Mouse (Mus musculus) kidney, postnatal 10 days (tissue): Measurements from ENCODE around the gene Traf7.

Source experiments
- DNase-seq: peaks from one replicate; pipeline ENCODE4 v3.0.0; 2021; ENCODE audit warnings: mixed read lengths

The Traf7 gene

GRCm38 (mm10) chr17:24527723-24528559 lies at the start of gene Traf7:
Gene Traf7, minus strand, starts transcription at chr17:24527938.
- peak; percentile 95 for DNase-seq

GRCm38 (mm10) chr17:24573811-24574210 lies 46.1 kb upstream of the Traf7 start:
- no peak for DNase-seq

GRCm38 (mm10) chr17:24572651-24573245 lies 45.0 kb upstream of the Traf7 start:
- no peak for DNase-seq

GRCm38 (mm10) chr17:24569837-24570236 lies 42.1 kb upstream of the Traf7 start:
- DNase-seq = no peak

GRCm38 (mm10) chr17:24567034-24567779 lies 39.5 kb upstream of the Traf7 start:
- peak; percentile 54 for DNase-seq

- no peak for DNase-seq
These were observed 38.1 kb upstream of the Traf7 start for GRCm38 (mm10) chr17:24565792-24566191.

- no peak for DNase-seq
These were observed 37.4 kb upstream of the Traf7 start for GRCm38 (mm10) chr17:24565092-24565491.

- no peak for DNase-seq
These were observed 36.7 kb upstream of the Traf7 start for GRCm38 (mm10) chr17:24564422-24564821.

GRCm38 (mm10) chr17:24563638-24564037 lies 35.9 kb upstream of the Traf7 start:
- no peak for DNase-seq

- DNase-seq = no peak
These were observed 33.9 kb upstream of the Traf7 start for GRCm38 (mm10) chr17:24561592-24561991.

- no peak for DNase-seq
These were observed 32.7 kb upstream of the Traf7 start for GRCm38 (mm10) chr17:24560301-24561028.

- peak; percentile 49 for DNase-seq
These were observed 31.4 kb upstream of the Traf7 start for GRCm38 (mm10) chr17:24559146-24559545.

GRCm38 (mm10) chr17:24558600-24559099 lies 30.9 kb upstream of the Traf7 start:
- peak; percentile 60 for DNase-seq

GRCm38 (mm10) chr17:24557091-24557490 lies 29.4 kb upstream of the Traf7 start:
- no peak for DNase-seq

- no peak for DNase-seq
These were observed 23.3 kb upstream of the Traf7 start for GRCm38 (mm10) chr17:24551050-24551444.

- DNase-seq = peak; percentile 86
These were observed 22.8 kb upstream of the Traf7 start for GRCm38 (mm10) chr17:24550416-24551049.

GRCm38 (mm10) chr17:24549618-24550415 lies 22.1 kb upstream of the Traf7 start, which contains the start of gene Pkd1:
Gene Pkd1, plus strand, starts transcription at chr17:24549834.
- peak; percentile 99 for DNase-seq

GRCm38 (mm10) chr17:24548921-24549617 lies 21.3 kb upstream of the Traf7 start:
- peak; percentile 81 for DNase-seq

- DNase-seq = no peak
These were observed 20.7 kb upstream of the Traf7 start for GRCm38 (mm10) chr17:24548435-24548834.

GRCm38 (mm10) chr17:24546234-24546633 lies 18.5 kb upstream of the Traf7 start:
- DNase-seq = no peak

GRCm38 (mm10) chr17:24545247-24545646 lies 17.5 kb upstream of the Traf7 start:
- DNase-seq = no peak
